Comparison of ENCODE assay signal across 13 mouse cellular contexts in genomic region chr3:9580952-9581798, GRCm38 (mm10). TPM values are rescaled to one million over a fixed set of nuclear protein-coding genes. Genes with fewer than 3 reads are reported as not detected.
DNase-seq lines count a peak whose midpoint lies in the region; ATAC-seq and TF ChIP-seq lines count a peak whose summit lies in the region.
"Had no signal": no experiment of that assay in that cellular context is flagged by ENCODE, and none has a peak within 500 bp of the region (broad histone marks: within the 10 kb centered on the region; RNA-seq: fewer than 3 reads in every experiment).

No protein-coding gene starts in this region.

- no peak overlapping the region for H3K4me2 ChIP-seq in kidney, embryonic 14.5 days (replicated peaks; ENCODE audit: low read depth, low read length)
- no peak overlapping the region for H3K4me2 ChIP-seq in hindbrain, postnatal 0 days (ENCODE audit: low read depth, low read length)
- H3K4me2 ChIP-seq in neural tube, embryonic 15.5 days: no peak overlapping the region

- no peaks in the 10 kb centered on the region for H3K9me3 ChIP-seq in kidney, embryonic 14.5 days (ENCODE audit: control insufficient read depth, low read length)
- no peaks in the 10 kb centered on the region for H3K9me3 ChIP-seq in hindbrain, postnatal 0 days (ENCODE audit: low read length)
- no peaks in the 10 kb centered on the region for H3K9me3 ChIP-seq in neural tube, embryonic 15.5 days (replicated peaks)

- no peak overlapping the region for H3K27ac ChIP-seq in kidney, embryonic 14.5 days (ENCODE audit: low read depth, low read length)
- no peak overlapping the region for H3K27ac ChIP-seq in hindbrain, postnatal 0 days
- no peak overlapping the region for H3K27ac ChIP-seq in neural tube, embryonic 15.5 days (replicated peaks)

- no peaks in the 10 kb centered on the region for H3K36me3 ChIP-seq in kidney, embryonic 14.5 days (ENCODE audit: control insufficient read depth, insufficient read depth, low read length)
- H3K36me3 ChIP-seq in hindbrain, postnatal 0 days (ENCODE audit: insufficient read depth, low read length): no peaks in the 10 kb centered on the region
- no peaks in the 10 kb centered on the region for H3K36me3 ChIP-seq in neural tube, embryonic 15.5 days

- no peak for TF ChIP-seq CTCF in hindbrain, postnatal 0 days (IDR thresholded peaks at IDR 0.05; ENCODE audit: low read depth)

- no peak for DNase-seq in kidney, adult 9 months
- peak; percentile 85 for DNase-seq in c-Kit-positive CD71-positive TER-119-positive erythroid progenitor cells, embryonic 14.5 days (ENCODE audit: low spot score)
- peak; percentile 81 for DNase-seq in liver
- no peak for DNase-seq in testis, postnatal 14 days (ENCODE audit: low spot score)
- DNase-seq in hindbrain, postnatal 0 days (ENCODE audit: low spot score): no peak
- DNase-seq: cerebellum, adult 11-12 months; gastrocnemius, postnatal 14 days; kidney, adult 8-10 months had no signal

- ATAC-seq in kidney, embryonic 14.5 days (ENCODE audit: low FRiP score, low TSS enrichment): peak; percentile 66; the same call in 1 of the 2 replicates
- peak; percentile 90 for ATAC-seq in megakaryocyte-erythroid progenitor cell, adult 5-6 weeks (replicated peaks; ENCODE audit: low FRiP score, low TSS enrichment, poor library complexity, severe bottlenecking)
- ATAC-seq in hindbrain, postnatal 0 days: no peak
- ATAC-seq in neural tube, embryonic 15.5 days (ENCODE audit: low FRiP score): no peak
- ATAC-seq: midbrain, embryonic 16.5 days had no signal

- WGBS in kidney, embryonic 14.5 days: 80% methylated on average over 14 of the region's 14 CpGs
- WGBS in hindbrain, postnatal 0 days: 92% methylated on average over 14 of the region's 14 CpGs
- WGBS in neural tube, embryonic 15.5 days: 87% methylated on average over 14 of the region's 14 CpGs

- no peak overlapping the region for H3K9ac ChIP-seq in kidney, embryonic 14.5 days (ENCODE audit: low read depth, low read length)
- no peak overlapping the region for H3K9ac ChIP-seq in hindbrain, postnatal 0 days (replicated peaks; ENCODE audit: low read length)
- H3K9ac ChIP-seq in neural tube, embryonic 15.5 days (replicated peaks): no peak overlapping the region

- no peaks in the 10 kb centered on the region for H3K27me3 ChIP-seq in kidney, embryonic 14.5 days (ENCODE audit: control insufficient read depth, insufficient read depth, low read length)
- H3K27me3 ChIP-seq in hindbrain, postnatal 0 days (ENCODE audit: insufficient read depth, low read length): no peaks in the 10 kb centered on the region
- no peaks in the 10 kb centered on the region for H3K27me3 ChIP-seq in neural tube, embryonic 15.5 days (replicated peaks)
- H3K27me3 ChIP-seq: CH12.LX had no signal

- H3K4me3 ChIP-seq in kidney, embryonic 14.5 days (ENCODE audit: low read length): no peak overlapping the region
- no peak overlapping the region for H3K4me3 ChIP-seq in hindbrain, postnatal 0 days (ENCODE audit: low read length)
- H3K4me3 ChIP-seq in neural tube, embryonic 15.5 days (replicated peaks): no peak overlapping the region

- peaks cover 11% of the 10 kb centered on the region; the same call in 1 of the 2 replicates for H3K4me1 ChIP-seq in kidney, embryonic 14.5 days (ENCODE audit: control insufficient read depth, insufficient read depth, low read length)
- H3K4me1 ChIP-seq in hindbrain, postnatal 0 days (ENCODE audit: insufficient read depth, low read length): peaks cover 7% of the 10 kb centered on the region; the same call in 1 of the 2 replicates
- H3K4me1 ChIP-seq in neural tube, embryonic 15.5 days: peaks cover 24% of the 10 kb centered on the region

RNA-seq across cellular contexts. Expression of gene Zfp704, which starts 28.7 kb away (rescaled TPM):
- 11.7 and 14.8 TPM in 2 replicates for polyA plus RNA-seq in kidney, embryonic 14.5 days (2014; fragmentation: Nextera tagmentation; extraction: Ambion mirVana)
- 12.5 and 18.9 TPM in 2 replicates for total RNA-seq in megakaryocyte-erythroid progenitor cell, adult 5-6 weeks (2014; fragmentation: Nextera tagmentation)
- total RNA-seq in megakaryocyte-erythroid progenitor cell, adult 5-6 weeks (2017): 8.9 and 12.4 TPM in 2 replicates
- 57.5 and 58.4 TPM in 2 replicates for total RNA-seq in hindbrain, postnatal 0 days (2014; rRNA removed)
- polyA plus RNA-seq in hindbrain, postnatal 0 days (2015; fragmentation: Nextera tagmentation; extraction: Ambion mirVana): 10.3 and 11.2 TPM in 2 replicates
- polyA plus RNA-seq in neural tube, embryonic 15.5 days (2015; fragmentation: Nextera tagmentation; extraction: Ambion mirVana): 12.0 and 12.3 TPM in 2 replicates
- total RNA-seq: CH12.LX had no signal

Comparison
In these comparisons a context has a peak if more than half of its experiments do, and no peak if none do; other contexts are left out.
1. ATAC-seq: peak in kidney, embryonic 14.5 days (single experiment) and megakaryocyte-erythroid progenitor cell, adult 5-6 weeks (single experiment); none in hindbrain, postnatal 0 days (single experiment) and neural tube, embryonic 15.5 days (single experiment).
2. DNase-seq: peak in c-Kit-positive CD71-positive TER-119-positive erythroid progenitor cells, embryonic 14.5 days (single experiment) and liver (single experiment); none in kidney, adult 9 months (single experiment), testis, postnatal 14 days (single experiment) and hindbrain, postnatal 0 days (single experiment).